Mouse (Mus musculus): ENCODE results near the gene Ncmap.
"Not testable (repeated sequence)": the region's sequence is repeated elsewhere in the genome, so short reads cannot be mapped to it uniquely, and the experiment has no call there.

Gene Ncmap

DNA sequence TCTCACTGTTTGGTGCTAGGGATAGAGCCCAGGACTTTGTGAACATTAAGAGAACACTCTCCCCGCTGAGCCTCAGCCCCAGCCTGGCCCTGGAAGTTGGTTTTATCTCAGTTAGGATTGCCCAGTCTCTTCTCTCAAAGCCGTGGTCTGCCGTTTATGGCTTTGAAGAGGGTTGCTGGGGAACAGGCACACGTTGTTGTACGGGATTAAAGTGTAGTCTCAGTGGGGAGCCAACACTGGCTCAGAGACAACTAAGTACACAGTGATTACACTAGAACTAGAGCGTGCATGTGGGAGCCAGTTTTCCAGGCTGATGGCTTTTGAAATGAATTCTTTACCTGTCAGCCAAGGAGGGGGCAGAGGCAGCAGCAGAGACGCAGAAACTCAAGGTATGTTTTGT lies 3.9 kb upstream of the Ncmap start:
- DNase-seq (ENCODE audit: low spot score in 2 of 2) = no peak

DNA sequence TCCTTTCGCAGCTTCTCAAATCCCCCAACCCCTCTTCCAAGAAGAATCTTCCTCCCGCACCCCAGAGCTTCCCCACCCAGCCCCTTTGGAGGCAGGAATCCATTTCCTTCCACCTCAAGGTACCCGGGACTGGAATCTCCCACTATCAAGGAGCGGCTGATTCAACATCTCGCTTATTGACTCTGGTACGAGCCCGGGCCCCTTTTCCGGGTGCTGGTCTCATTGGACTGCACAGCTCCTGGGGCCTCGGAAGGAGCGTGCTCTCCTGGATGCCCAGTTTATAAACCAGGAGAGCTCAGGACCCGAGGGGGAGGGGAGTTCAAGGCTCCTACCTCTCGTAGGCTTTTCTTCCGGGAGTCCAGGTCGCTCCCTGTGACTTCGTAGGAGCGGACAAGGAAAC lies 476 bp downstream of the Ncmap start:
- no peak for DNase-seq (ENCODE audit: low spot score in 2 of 2)

GRCm38 (mm10) chr4:135396303-135396702 lies 1.7 kb downstream of the Ncmap start:
- DNase-seq (ENCODE audit: low spot score in 2 of 2) = no peak

DNA sequence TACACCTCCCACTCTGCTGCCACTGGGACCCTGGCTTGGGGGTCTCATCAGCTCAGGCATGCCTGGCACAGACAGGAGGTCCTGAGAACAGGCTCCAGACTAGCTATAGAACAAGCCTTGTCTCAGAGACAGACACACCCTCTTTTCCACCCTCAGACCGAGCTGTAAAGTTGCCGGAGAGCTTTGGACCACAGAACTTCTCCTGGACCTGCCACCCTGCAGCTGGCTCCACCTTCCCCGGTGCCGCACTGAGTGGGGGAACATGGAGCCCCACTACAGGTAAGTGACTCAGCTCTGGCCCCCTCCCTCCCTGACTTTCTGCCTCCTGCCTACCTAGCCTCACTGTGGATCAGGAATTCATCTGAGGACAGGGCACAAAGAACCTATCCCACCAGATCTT lies 2.7 kb downstream of the Ncmap start:
- DNase-seq (ENCODE audit: low spot score in 2 of 2) = no peak

DNA sequence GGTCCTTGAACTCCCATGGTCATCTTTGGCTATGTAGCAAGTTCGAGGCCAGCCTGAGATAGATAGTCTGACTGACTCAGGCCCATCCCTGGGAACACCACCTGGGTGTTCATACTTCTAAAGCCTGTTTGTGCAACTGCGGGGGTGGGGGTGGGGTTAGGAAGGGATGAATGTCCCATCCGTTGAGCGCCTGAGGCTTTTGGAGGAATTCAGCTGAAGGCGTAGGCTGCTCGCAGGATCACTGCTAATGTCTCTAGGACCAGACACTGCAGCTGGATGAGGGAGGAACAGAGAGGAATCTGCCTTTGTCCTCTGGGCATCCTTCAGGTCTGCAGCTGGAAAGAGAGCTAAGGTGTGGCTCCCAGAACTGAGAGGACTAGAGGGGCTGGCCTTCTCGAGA lies 3.4 kb downstream of the Ncmap start:
- DNase-seq (ENCODE audit: low spot score in 2 of 2) = no peak

GRCm38 (mm10) chr4:135393381-135393780 lies 4.6 kb downstream of the Ncmap start:
- no peak for DNase-seq (ENCODE audit: low spot score in 2 of 2)

GRCm38 (mm10) chr4:135392801-135393200 lies 5.2 kb downstream of the Ncmap start:
- DNase-seq (ENCODE audit: low spot score in 2 of 2) = no peak

DNA sequence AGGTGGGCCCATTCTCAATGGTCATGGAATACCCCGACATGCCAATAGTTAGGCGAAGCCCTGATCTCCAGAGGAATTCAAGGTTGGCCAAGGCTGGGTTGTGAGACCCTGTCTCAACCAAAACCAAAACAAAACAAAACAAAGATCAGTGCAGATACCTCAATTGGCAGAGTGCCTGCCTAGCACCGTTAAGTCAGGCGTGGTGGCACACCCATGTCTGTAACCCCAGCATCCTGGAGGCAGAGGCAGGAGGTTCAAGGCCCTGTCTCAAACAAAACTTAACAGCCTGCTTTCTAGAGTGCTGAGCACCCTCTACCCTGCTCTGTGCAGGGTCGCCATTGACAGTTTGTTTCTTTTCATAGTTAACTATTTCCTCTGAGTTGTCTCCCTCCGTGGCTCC lies 7.0 kb downstream of the Ncmap start:
- no peak for DNase-seq (ENCODE audit: low spot score in 2 of 2)

- DNase-seq (ENCODE audit: low spot score in 2 of 2) = no peak
Measured at GRCm38 (mm10) chr4:135385614-135386013, 12.4 kb downstream of the Ncmap start.

- peak; percentile 32 to 61 for DNase-seq (ENCODE audit: low spot score in 2 of 2)
Measured at GRCm38 (mm10) chr4:135382316-135382715, 15.7 kb downstream of the Ncmap start.

DNA sequence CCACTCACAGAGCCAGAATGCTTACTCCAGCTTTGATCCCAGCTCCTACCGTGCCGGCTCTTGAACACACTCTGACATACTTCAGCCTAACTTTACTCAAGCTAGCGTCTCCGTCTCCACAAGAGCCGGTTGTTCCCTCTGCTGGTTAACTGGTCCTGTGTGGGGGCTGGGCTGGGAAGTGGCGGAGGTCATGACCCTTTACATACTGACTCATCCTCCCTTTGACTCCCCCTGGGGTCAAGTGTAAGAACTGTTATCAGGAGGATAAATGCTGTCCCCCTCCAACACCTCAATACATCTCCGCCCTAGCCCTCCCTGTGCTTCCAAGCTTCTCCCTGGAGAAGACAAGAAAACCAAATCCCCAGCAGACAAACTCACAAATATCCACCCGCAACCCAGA lies 16.7 kb downstream of the Ncmap start:
- no peak for DNase-seq (ENCODE audit: low spot score in 2 of 2)

DNA sequence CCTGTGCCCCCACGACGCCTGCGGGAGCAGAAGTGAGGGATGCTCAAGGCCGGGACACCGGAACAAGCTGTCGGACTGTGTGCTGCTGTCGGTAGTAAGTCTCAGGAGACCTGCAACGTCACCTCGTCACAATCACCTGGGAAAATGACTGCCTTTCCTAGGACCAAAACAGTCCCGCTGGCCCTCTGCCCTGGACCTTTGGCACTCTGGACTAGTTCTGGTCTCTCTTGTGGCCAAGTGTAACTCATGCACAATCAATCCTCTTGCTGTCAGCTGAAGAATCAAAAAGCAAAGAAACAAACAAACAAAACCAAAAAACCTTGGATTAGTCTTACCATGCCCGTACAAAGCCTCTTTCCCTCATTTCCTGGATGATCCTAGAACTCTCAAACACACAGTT lies 20.8 kb downstream of the Ncmap start:
- no peak for DNase-seq (ENCODE audit: low spot score in 2 of 2)

DNA sequence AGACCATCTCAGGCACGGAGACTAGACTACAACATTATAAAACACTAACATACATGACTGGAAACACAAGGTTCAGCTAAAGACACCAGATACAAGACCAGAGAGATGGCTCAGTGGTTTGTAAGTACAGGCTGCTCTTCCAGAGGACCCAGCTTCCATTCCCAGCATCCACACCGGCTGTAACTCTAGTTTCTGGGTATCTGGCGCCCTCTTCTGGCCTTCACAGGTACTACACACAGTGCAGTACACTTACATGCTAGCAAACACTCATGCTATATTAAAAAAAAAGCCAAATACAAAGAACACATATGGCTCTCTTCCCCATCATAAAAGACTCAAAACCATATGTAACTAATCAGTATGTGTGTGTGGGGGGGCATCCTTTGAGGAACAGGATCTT lies 22.6 kb downstream of the Ncmap start:
- no peak for DNase-seq (ENCODE audit: low spot score in 2 of 2)

DNA sequence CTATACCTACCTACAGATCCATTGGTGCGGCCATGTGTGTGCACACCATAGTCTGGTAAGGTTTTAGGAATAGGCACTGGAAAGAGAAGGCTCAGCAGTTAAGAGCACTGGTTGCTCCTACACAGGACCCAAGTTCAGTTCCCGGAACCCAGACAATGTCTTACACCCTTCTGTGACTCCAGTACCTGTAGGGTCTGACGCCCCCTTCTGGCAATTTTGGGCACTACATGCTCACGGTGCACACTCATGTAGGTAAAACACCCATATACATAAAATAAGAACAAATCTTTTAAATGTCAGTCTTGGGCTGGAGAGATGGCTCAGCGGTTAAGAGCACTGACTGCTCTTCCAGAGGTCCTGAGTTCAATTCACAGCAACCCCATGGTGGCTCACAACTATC lies 24.7 kb downstream of the Ncmap start:
- no peak for DNase-seq (ENCODE audit: low spot score in 2 of 2)

DNA sequence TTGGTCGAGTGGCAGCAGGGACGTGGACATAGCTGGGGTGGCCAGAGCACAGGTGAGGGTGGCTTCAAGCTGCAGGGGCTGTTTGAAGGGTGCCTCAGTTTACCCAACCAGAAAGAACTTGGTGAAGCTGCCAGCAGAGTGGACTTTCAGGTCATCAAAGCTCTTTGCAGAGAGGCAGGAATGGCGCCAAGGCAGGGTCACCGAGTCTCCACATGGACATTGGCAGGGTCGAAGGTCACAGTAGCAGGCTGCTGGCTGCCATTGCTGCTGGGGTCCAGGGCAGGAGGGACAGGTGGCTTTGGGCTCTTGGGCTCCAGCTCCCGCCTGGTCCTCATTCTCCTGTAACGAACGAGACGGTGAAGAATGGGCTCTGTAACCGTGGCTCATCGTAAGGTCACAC lies 27.7 kb downstream of the Ncmap start:
- no peak for DNase-seq (ENCODE audit: low spot score in 2 of 2)

GRCm38 (mm10) chr4:135362828-135363227 lies 35.2 kb downstream of the Ncmap start:
- DNase-seq (ENCODE audit: low spot score in 2 of 2) = no peak

GRCm38 (mm10) chr4:135361722-135362121 lies 36.3 kb downstream of the Ncmap start:
- no peak for DNase-seq (ENCODE audit: low spot score in 2 of 2)

DNA sequence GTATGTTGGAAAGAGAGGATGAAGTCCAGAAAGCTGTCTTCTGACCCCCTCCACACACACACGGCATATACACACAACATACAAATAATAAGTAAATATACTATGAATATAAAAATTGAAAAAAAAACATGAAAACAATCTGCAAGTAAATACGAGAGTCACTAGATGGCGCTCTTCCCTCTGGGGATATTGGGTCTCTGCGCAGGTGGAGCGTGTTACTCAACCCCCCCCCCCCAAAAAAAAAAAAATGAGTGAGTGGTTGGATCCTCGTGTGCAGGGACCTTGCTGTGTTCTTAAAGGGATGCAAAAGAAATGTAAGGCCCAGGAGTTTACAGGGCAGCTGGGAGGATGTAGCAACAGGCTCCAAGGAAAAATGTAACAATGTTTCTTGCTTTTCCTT lies 39.3 kb downstream of the Ncmap start:
- no peak for DNase-seq (ENCODE audit: low spot score in 2 of 2)

GRCm38 (mm10) chr4:135357221-135357920 lies 40.7 kb downstream of the Ncmap start:
- DNase-seq (ENCODE audit: low spot score in 2 of 2) = no peak

- no peak for DNase-seq (ENCODE audit: low spot score in 2 of 2)
Measured at GRCm38 (mm10) chr4:135355886-135356550, 42.0 kb downstream of the Ncmap start.

- DNase-seq (ENCODE audit: low spot score in 2 of 2) = not testable (repeated sequence)
Measured at GRCm38 (mm10) chr4:135354751-135355150, 43.3 kb downstream of the Ncmap start.

GRCm38 (mm10) chr4:135353794-135354450 lies 44.1 kb downstream of the Ncmap start:
- no peak for DNase-seq (ENCODE audit: low spot score in 2 of 2)
